Mouse (Mus musculus) limb, embryonic 15.5 days (tissue): ENCODE results near the gene Mapkbp1. TPM values are rescaled to one million over a fixed set of nuclear protein-coding genes. Genes with fewer than 3 reads are reported as not detected.

ENCODE experiments used
- microRNA-seq: library from miRNA; unstranded; fragments of <30 nt; microRNA quantifications from one replicate; pipeline ENCODE4, GENCODE M21; 2016
- polyA plus RNA-seq: library from polyadenylated mRNA; unstranded; fragments of >200 nt; fragmentation: Nextera tagmentation; extraction: Ambion mirVana; gene quantifications from 2 replicates; pipeline ENCODE4 v1.2.1, GENCODE M21; 2015

Mapkbp1 gene
- polyA plus RNA-seq, 1 experiment from 2014 or later: 4.0 TPM

Small RNA genes lying within 50 kb of the gene (microRNA-seq; reads per million reads assigned to microRNA genes)
- not detected for gene Mir7665

Other genes with a start within 250 kb of the Mapkbp1 start
- gene Itpka, start 230.4 kb upstream of the Mapkbp1 start, polyA plus RNA-seq: 0.31 and 0.55 TPM in 2 replicates
- not detected in 2 replicates for gene Ltk, start 212.3 kb upstream of the Mapkbp1 start, polyA plus RNA-seq
- 22.1 and 22.2 TPM in 2 replicates for gene Rpap1, start 185.2 kb upstream of the Mapkbp1 start, polyA plus RNA-seq
- gene Tyro3, start 175.0 kb upstream of the Mapkbp1 start, polyA plus RNA-seq: 28.7 and 32.6 TPM in 2 replicates
- gene Mga, start 75.5 kb upstream of the Mapkbp1 start, polyA plus RNA-seq: 25.3 and 25.6 TPM in 2 replicates
- 17.5 and 18.4 TPM in 2 replicates for gene Jmjd7, start 54.8 kb downstream of the Mapkbp1 start, polyA plus RNA-seq
- gene Gm28042, start 54.8 kb downstream of the Mapkbp1 start, polyA plus RNA-seq: 3.8 and 5.0 TPM in 2 replicates
- gene Pla2g4b, start 60.7 kb downstream of the Mapkbp1 start, polyA plus RNA-seq: 2.8 and 3.9 TPM in 2 replicates
- gene Ehd4, start 181.9 kb downstream of the Mapkbp1 start, polyA plus RNA-seq: 60.6 and 97.0 TPM in 2 replicates